Mouse (Mus musculus): ENCODE results near the gene Ace2. TPM values are rescaled to one million over a fixed set of nuclear protein-coding genes. Genes with fewer than 3 reads are reported as not detected.

Gene Ace2
- polyA plus RNA-seq, 2 experiments = 0.01 TPM; not detected in 1

DNA sequence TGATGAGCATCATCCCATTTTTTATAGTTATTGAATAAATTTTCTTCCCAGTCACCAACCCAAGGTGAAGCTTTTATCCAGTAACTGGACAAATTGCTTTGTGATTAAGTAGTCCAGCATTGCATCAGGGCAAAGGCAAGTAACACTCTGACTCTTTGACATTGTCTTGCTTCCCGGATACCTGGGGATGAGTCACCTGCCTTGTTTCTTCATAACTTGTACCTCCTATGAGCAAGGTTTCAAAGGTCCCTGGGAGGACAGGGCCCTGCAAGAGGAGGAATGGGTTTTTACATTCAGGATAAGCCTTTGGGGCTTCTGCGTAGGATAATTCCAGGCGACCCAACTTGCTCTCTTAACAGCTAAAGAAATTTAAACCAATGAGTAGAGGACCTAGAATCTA is 15.2 kb upstream of the Ace2 start:
- ATAC-seq (ENCODE audit: insufficient read depth) (no peak), DNase-seq (ENCODE audit: low read depth in 3 of 3, low spot score in 3 of 3) (no peak)
- H3K9me3 ChIP-seq (ENCODE audit: control insufficient read depth, low read length) = no peaks in the 10 kb centered on the region
- H3K4me2 ChIP-seq (ENCODE audit: low read depth) = no peak overlapping the region
- no peak overlapping the region for H3K4me3 ChIP-seq (ENCODE audit: insufficient read depth in 1 of 2, low read depth in 2 of 2, low read length in 2 of 2)
- 73% methylated on average over 3 of the region's 3 CpGs for WGBS (ENCODE audit: insufficient replicate concordance)
- no peaks in the 10 kb centered on the region for H3K36me3 ChIP-seq (replicated peaks; ENCODE audit: control insufficient read depth, insufficient read depth, low read depth)
- H3K27ac ChIP-seq = no peak overlapping the region
- H3K4me1 ChIP-seq (replicated peaks; ENCODE audit: control insufficient read depth in 2 of 2, insufficient read depth in 2 of 2, low read length in 1 of 2) = no peaks in the 10 kb centered on the region
- H3K27me3 ChIP-seq (ENCODE audit: control insufficient read depth, insufficient read depth, low read length) = no peaks in the 10 kb centered on the region
- no peak overlapping the region for H3K9ac ChIP-seq (replicated peaks)
- no peak for TF ChIP-seq EP300 (IDR thresholded peaks at IDR 0.05; ENCODE audit: low read depth)
- no peak for TF ChIP-seq CTCF (IDR thresholded peaks at IDR 0.05; ENCODE audit: low read depth)

DNA sequence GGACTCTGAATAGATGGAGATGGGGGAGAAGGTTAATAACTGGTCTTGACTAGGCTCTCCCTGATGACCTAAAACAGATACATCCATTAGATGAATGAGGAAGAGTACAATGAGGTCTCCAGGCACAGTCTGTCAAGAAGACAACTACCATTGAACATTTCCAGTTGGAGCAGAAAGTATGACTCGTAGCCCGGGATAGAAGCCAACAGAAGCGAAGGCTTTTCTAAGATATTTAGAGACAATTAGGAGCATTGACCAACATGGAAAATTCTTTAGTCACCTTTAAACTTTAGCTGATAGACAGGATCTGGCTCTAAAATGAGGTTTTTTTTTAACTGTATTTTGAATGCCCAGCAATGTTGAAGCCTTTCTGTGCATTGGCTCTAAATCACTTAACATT is 5.6 kb upstream of the Ace2 start:
- Histone ChIP-seq H3K27ac (no peak overlapping the region), H3K9me3 (ENCODE audit: control insufficient read depth, low read length) (no peaks in the 10 kb centered on the region), H3K4me2 (ENCODE audit: low read depth) (no peak overlapping the region), H3K9ac (replicated peaks) (no peak overlapping the region), H3K4me3 (ENCODE audit: insufficient read depth in 1 of 2, low read depth in 2 of 2, low read length in 2 of 2) (no peak overlapping the region), H3K4me1 (replicated peaks; ENCODE audit: control insufficient read depth in 2 of 2, insufficient read depth in 2 of 2, low read length in 1 of 2) (no peaks in the 10 kb centered on the region), H3K27me3 (ENCODE audit: control insufficient read depth, insufficient read depth, low read length) (no peaks in the 10 kb centered on the region; the same call in 1 of the 2 replicates), H3K36me3 (replicated peaks; ENCODE audit: control insufficient read depth, insufficient read depth, low read depth) (no peaks in the 10 kb centered on the region)
- DNase-seq (ENCODE audit: low read depth in 3 of 3, low spot score in 3 of 3) (no peak), ATAC-seq (ENCODE audit: insufficient read depth) (no peak)
- 91% methylated on average over 3 of the region's 3 CpGs for WGBS (ENCODE audit: insufficient replicate concordance)
- TF ChIP-seq CTCF (IDR thresholded peaks at IDR 0.05; ENCODE audit: low read depth) (no peak), EP300 (IDR thresholded peaks at IDR 0.05; ENCODE audit: low read depth) (no peak)

DNA sequence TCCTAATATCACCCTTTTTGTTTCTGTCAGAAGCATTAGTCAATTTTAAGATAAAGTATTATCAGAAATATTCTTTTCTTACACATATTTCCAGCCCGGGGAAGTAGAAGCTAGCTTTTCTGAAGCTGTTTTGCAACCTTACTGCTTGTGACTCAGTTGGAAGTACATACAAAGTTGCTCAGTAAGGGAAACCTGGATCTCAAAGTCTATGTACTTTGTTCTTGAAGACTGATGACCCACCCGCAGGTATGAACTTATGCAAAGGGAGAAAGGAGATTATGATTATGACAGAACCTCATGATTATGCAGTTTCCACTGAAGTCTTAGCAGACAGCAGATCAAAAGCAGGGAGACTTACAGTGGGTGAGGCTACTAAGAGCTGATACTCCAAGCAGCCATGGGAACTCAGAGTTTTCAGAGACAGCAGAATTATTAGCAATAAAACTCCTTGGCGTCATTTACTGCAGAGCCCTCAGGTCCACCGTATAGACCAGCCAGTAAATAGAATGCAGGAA is 3.8 kb upstream of the Ace2 start:
- DNase-seq (ENCODE audit: low read depth in 3 of 3, low spot score in 3 of 3) (no peak), ATAC-seq (ENCODE audit: insufficient read depth) (no peak)
- no peaks in the 10 kb centered on the region for H3K4me1 ChIP-seq (replicated peaks; ENCODE audit: control insufficient read depth in 2 of 2, insufficient read depth in 2 of 2, low read length in 1 of 2)
- no peaks in the 10 kb centered on the region for H3K36me3 ChIP-seq (replicated peaks; ENCODE audit: control insufficient read depth, insufficient read depth, low read depth)
- H3K9ac ChIP-seq (replicated peaks) = no peak overlapping the region
- TF ChIP-seq EP300 (IDR thresholded peaks at IDR 0.05; ENCODE audit: low read depth) = no peak
- TF ChIP-seq CTCF (IDR thresholded peaks at IDR 0.05; ENCODE audit: low read depth) = no peak
- WGBS (ENCODE audit: insufficient replicate concordance) = 58% methylated on average over 4 of the region's 4 CpGs
- H3K4me3 ChIP-seq (ENCODE audit: insufficient read depth in 1 of 2, low read depth in 2 of 2, low read length in 2 of 2) = no peak overlapping the region
- no peak overlapping the region for H3K27ac ChIP-seq
- H3K9me3 ChIP-seq (ENCODE audit: control insufficient read depth, low read length) = no peaks in the 10 kb centered on the region
- H3K4me2 ChIP-seq (ENCODE audit: low read depth) = no peak overlapping the region
- no peaks in the 10 kb centered on the region; the same call in 1 of the 2 replicates for H3K27me3 ChIP-seq (ENCODE audit: control insufficient read depth, insufficient read depth, low read length)

GRCm38 (mm10) chrX:164145463-164146250 is 6.5 kb downstream of the Ace2 start:
- TF ChIP-seq EP300 (IDR thresholded peaks at IDR 0.05; ENCODE audit: low read depth) = peak; percentile 80
- no peak for TF ChIP-seq CTCF (IDR thresholded peaks at IDR 0.05; ENCODE audit: low read depth)
- ATAC-seq (ENCODE audit: insufficient read depth) = peak; percentile 86
- peaks cover 4 to 7% of the 10 kb centered on the region in 2 experiments; a peak in 2 of 4 replicates for H3K4me1 ChIP-seq (replicated peaks; ENCODE audit: control insufficient read depth in 2 of 2, insufficient read depth in 2 of 2, low read length in 1 of 2)
- WGBS (ENCODE audit: insufficient replicate concordance) = 66% methylated on average over 6 of the region's 6 CpGs
- H3K27ac ChIP-seq = peak overlapping the region; percentile 46
- H3K27me3 ChIP-seq (ENCODE audit: control insufficient read depth, insufficient read depth, low read length) = no peaks in the 10 kb centered on the region
- H3K4me3 ChIP-seq (ENCODE audit: insufficient read depth in 1 of 2, low read depth in 2 of 2, low read length in 2 of 2) = no peak overlapping the region
- no peaks in the 10 kb centered on the region for H3K9me3 ChIP-seq (ENCODE audit: control insufficient read depth, low read length)
- peak; percentile 26 to 46 (median 43) for DNase-seq (ENCODE audit: low read depth in 3 of 3, low spot score in 3 of 3)
- H3K4me2 ChIP-seq (ENCODE audit: low read depth) = peak overlapping the region; percentile 28
- no peak overlapping the region for H3K9ac ChIP-seq (replicated peaks)
- no peaks in the 10 kb centered on the region for H3K36me3 ChIP-seq (replicated peaks; ENCODE audit: control insufficient read depth, insufficient read depth, low read depth)

DNA sequence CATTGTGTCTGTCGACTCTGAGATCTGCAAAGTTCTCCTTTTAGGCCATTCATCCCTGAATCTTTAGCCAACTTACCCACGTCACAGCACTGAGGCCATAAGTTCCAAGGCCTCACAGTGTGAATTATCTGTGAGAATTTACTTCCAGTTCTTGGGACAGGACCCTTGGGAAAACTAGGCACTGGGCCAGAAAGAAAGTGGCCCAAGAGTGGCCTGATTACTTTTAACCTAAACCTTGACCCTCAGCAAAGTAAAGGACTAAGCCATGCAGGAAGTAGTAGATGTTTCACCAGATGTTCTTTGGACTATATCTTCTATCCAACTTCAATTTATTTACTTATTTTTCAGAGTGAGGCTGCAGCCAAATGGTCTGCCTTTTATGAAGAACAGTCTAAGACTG is 13.6 kb downstream of the Ace2 start:
- TF ChIP-seq CTCF (IDR thresholded peaks at IDR 0.05; ENCODE audit: low read depth) = no peak
- H3K4me3 ChIP-seq (ENCODE audit: insufficient read depth in 1 of 2, low read depth in 2 of 2, low read length in 2 of 2) = no peak overlapping the region
- H3K4me1 ChIP-seq (replicated peaks; ENCODE audit: control insufficient read depth in 2 of 2, insufficient read depth in 2 of 2, low read length in 1 of 2) = no peaks in the 10 kb centered on the region
- no peak for DNase-seq (ENCODE audit: low read depth in 3 of 3, low spot score in 3 of 3)
- H3K9me3 ChIP-seq (ENCODE audit: control insufficient read depth, low read length) = no peaks in the 10 kb centered on the region
- no peak overlapping the region for H3K27ac ChIP-seq
- 47% methylated on average over 2 of the region's 2 CpGs for WGBS (ENCODE audit: insufficient replicate concordance)
- no peak overlapping the region for H3K4me2 ChIP-seq (ENCODE audit: low read depth)
- no peak overlapping the region for H3K9ac ChIP-seq (replicated peaks)
- no peak for ATAC-seq (ENCODE audit: insufficient read depth)
- no peaks in the 10 kb centered on the region for H3K36me3 ChIP-seq (replicated peaks; ENCODE audit: control insufficient read depth, insufficient read depth, low read depth)
- no peaks in the 10 kb centered on the region for H3K27me3 ChIP-seq (ENCODE audit: control insufficient read depth, insufficient read depth, low read length)

All from liver, embryonic 14.5 days (tissue).